Mouse (Mus musculus) limb, embryonic 12.5 days (tissue): ENCODE data around the gene Psmd8. TPM values are rescaled to one million over a fixed set of nuclear protein-coding genes. Genes with fewer than 3 reads are reported as not detected.

Source experiments
- ATAC-seq: fragments of 200-750 bp; cut with Nextera tagmentation; 2 replicates; pipeline ENCODE4 v1.8.0; 2017; ENCODE audit warnings: low read depth, moderate TSS enrichment; ENCODE audit not compliant: insufficient number of reproducible peaks, insufficient read depth, low FRiP score, low TSS enrichment
- H3K27ac ChIP-seq: fragments of 300-500 bp; sonication (generic); 2 replicates; pipeline ENCODE4 v1.5.1; 2016; ENCODE audit warnings: mild to moderate bottlenecking, moderate library complexity
- H3K27me3 ChIP-seq: fragments of 300-500 bp; sonication (generic); 2 replicates; pipeline ENCODE4 v1.6.1; 2016; ENCODE audit warnings: mild to moderate bottlenecking, moderate library complexity
- H3K36me3 ChIP-seq: fragments of 300-500 bp; sonication (generic); 2 replicates; pipeline ENCODE4 v1.6.1; 2016; ENCODE audit warnings: mild to moderate bottlenecking, moderate library complexity
- H3K4me1 ChIP-seq: fragments of 300-500 bp; sonication (generic); replicated peaks from 2 replicates; pipeline ENCODE4 v1.6.1; 2016
- H3K4me2 ChIP-seq: fragments of 300-500 bp; sonication (generic); 2 replicates; pipeline ENCODE4 v1.6.1; 2016; ENCODE audit warnings: mild to moderate bottlenecking, moderate library complexity
- H3K4me3 ChIP-seq: fragments of 300-500 bp; sonication (generic); replicated peaks from 2 replicates; pipeline ENCODE4 v1.5.1; 2016; ENCODE audit warnings: mild to moderate bottlenecking
- H3K9ac ChIP-seq: fragments of 300-500 bp; sonication (generic); replicated peaks from 2 replicates; pipeline ENCODE4 v1.6.1; 2016; ENCODE audit warnings: mild to moderate bottlenecking, moderate library complexity
- H3K9me3 ChIP-seq: fragments of 300-500 bp; sonication (generic); 2 replicates; pipeline ENCODE4 v1.6.1; 2016; ENCODE audit warnings: mild to moderate bottlenecking, moderate library complexity
- WGBS: fragments of 180-500 bp; shearing (Covaris S2); methylation state at CpG from one replicate; pipeline ENCODE4 v1.1.7; 2016; 5-methylcytosine and 5-hydroxymethylcytosine counted together
- polyA plus RNA-seq: library from polyadenylated mRNA; unstranded; fragments of >200 nt; fragmentation: Nextera tagmentation; extraction: Ambion mirVana; gene quantifications from 2 replicates; pipeline ENCODE4 v1.2.1, GENCODE M21; 2016

Gene Psmd8
- polyA plus RNA-seq, 1 experiment from 2014 or later, result 305 TPM

DNA sequence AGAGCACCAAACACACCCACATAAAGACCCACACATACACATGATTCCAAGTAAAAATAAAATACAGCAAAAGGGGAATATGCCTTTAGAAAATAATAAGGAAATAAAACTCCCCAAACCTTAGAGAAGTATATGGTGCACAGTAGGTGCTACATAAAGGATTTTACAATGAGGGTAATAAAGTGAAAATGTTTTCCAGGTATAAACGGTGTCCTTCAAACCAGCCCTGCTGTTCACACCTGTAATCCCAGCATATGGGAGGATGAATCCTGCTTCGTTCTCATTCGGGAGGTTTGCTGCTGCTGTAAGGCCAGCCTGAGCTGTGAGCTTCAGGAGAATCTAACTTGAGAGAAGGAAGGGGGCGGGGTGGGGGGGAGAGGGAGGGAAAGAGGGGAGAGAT, 46.3 kb downstream of the Psmd8 start:
- Histone ChIP-seq H3K36me3 (no peaks in the 10 kb centered on the region), H3K27ac (no peak overlapping the region), H3K27me3 (peaks cover 12% of the 10 kb centered on the region), H3K4me2 (peak overlapping the region; percentile 73), H3K9me3 (no peaks in the 10 kb centered on the region), H3K9ac (peak overlapping the region; percentile 40; the same call in 1 of the 2 replicates), H3K4me1 (peaks cover 17% of the 10 kb centered on the region), H3K4me3 (peak overlapping the region; percentile 38)
- WGBS, result under 1% methylated on average over 4 of the region's 4 CpGs
- no peak for ATAC-seq

DNA sequence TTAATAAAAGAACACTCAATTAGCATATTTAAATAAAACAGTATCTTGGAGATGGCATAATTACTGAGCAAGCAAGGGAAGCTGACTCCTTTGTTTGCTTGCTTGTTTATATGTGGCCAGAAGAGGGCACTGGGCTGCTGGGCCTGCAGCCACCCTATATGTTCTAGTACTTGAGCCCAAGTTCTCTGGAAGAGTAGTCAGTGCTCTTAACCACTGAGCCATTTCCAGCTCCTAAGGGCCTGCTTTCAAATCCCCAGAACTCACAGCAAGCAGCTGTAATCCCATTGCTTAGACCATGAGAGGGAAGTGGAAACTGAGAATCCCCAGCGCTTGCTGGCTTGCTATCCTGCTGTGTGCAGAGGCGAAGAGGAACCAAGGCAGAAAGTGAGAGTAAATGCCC, 51.8 kb downstream of the Psmd8 start:
- Histone ChIP-seq H3K36me3 (no peaks in the 10 kb centered on the region), H3K9me3 (no peaks in the 10 kb centered on the region), H3K4me2 (no peak overlapping the region), H3K9ac (no peak overlapping the region), H3K4me1 (peaks cover 14% of the 10 kb centered on the region; the same call in 1 of the 2 replicates), H3K27me3 (0 out of 2 replicates have a peak, but pooled peaks cover 3% of the 10 kb centered on the region), H3K27ac (no peak overlapping the region), H3K4me3 (no peak overlapping the region)
- ATAC-seq, result no peak
- WGBS, result 62% methylated on average over 2 of the region's 2 CpGs

DNA sequence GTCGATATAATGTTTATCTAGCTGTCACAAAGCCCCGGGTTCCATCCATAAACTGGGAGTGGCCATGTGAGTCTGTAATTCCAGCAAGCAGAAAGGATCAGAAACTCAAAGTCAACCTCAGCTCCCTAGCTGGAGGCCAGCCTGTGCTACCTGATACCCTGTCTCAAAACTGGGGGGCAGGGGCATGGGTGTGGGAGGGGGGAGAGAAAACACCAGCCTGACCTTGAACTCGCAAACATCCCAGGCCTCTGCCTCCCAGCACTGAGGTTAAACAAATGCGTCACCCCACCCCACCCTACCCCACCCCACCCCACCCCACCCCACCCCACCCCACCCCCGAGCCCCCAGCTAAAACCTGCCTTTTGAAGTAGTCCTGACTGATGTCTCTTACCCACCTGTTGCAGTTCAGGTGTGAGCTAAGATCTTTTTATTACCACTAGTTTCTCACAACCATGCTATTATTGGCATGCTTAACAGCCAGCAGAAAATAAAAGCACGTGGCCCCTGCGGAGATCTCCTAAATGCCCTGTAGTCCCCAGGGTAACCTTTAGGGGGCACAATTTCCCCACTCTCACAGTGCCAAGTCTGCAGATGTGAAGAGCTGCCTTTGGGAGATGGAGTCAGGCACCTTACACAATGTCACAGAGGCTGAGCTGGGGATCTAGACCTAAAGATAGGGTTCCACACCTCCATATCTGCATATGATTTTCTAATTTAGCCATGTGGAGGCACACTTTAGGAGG, 54.2 kb downstream of the Psmd8 start:
- no peak overlapping the region for H3K4me3 ChIP-seq
- 22% methylated on average over 7 of the region's 7 CpGs for WGBS
- ATAC-seq, result no peak

DNA sequence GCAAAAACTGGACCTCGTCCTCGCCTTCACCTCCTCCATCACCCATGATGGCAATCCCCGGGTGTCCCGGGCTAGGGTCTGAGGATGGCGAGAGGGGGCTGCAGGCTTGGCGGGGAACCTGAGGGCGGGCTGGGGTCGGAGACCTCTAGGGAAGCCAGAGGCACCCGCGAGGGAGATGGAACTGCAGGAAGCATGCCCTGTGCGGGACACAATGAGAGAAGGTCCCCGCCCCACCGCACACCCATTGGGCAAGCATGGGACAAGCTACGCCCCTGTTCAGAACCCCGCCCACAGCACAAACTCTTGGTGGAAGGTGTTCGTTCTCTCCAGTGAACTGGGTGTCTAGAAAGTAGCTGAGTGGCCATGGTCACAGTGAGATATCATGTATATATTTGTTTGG, 55.5 kb downstream of the Psmd8 start, which contains the start of gene Ryr1:
TSS of gene Ryr1 (minus strand) at position 210 of the 400 bp plus-strand sequence.
- Histone ChIP-seq H3K9ac (peak within 1 kb of the TSS; percentile 71), H3K9me3 (no peaks in the 10 kb centered on the region), H3K27ac (no peak within 1 kb of the TSS), H3K4me3 (peak within 1 kb of the TSS; percentile 51), H3K4me1 (peaks cover 15% of the 10 kb centered on the region; the same call in 1 of the 2 replicates), H3K36me3 (no peaks in the 10 kb centered on the region), H3K4me2 (peak within 1 kb of the TSS; percentile 83), H3K27me3 (0 out of 2 replicates have a peak, but pooled peaks cover 3% of the 10 kb centered on the region)
- WGBS, result 2% methylated on average over 16 of the region's 16 CpGs
- peak; percentile 81 for ATAC-seq

More for the DNA sequence above, 54.2 kb downstream of the Psmd8 start:
- H3K4me2 ChIP-seq, result no peak overlapping the region
- H3K27ac ChIP-seq, result no peak overlapping the region
- H3K4me1 ChIP-seq, result peaks cover 15% of the 10 kb centered on the region; the same call in 1 of the 2 replicates
- H3K9ac ChIP-seq, result no peak overlapping the region
- no peaks in the 10 kb centered on the region for H3K9me3 ChIP-seq
- H3K36me3 ChIP-seq, result no peaks in the 10 kb centered on the region
- H3K27me3 ChIP-seq, result 0 out of 2 replicates have a peak, but pooled peaks cover 3% of the 10 kb centered on the region

Other genes with a start within 250 kb of the Psmd8 start
- gene Actn4, start 218.4 kb downstream of the Psmd8 start, polyA plus RNA-seq, result 269 and 283 TPM in 2 replicates
- gene Eif3k, start 198.8 kb downstream of the Psmd8 start, polyA plus RNA-seq, result 438 and 440 TPM in 2 replicates
- gene Map4k1, start 198.7 kb downstream of the Psmd8 start, polyA plus RNA-seq, result 10.9 and 11.9 TPM in 2 replicates
- gene Ryr1, start 55.5 kb downstream of the Psmd8 start, polyA plus RNA-seq, result 5.0 and 5.2 TPM in 2 replicates
- 0.93 and 1.3 TPM in 2 replicates for gene Rasgrp4, start 45.9 kb downstream of the Psmd8 start, polyA plus RNA-seq
- 14.2 and 16.4 TPM in 2 replicates for gene Fam98c, start 24.5 kb downstream of the Psmd8 start, polyA plus RNA-seq
- gene Ggn, start 10.5 kb downstream of the Psmd8 start, polyA plus RNA-seq, result 0.60 and 1.1 TPM in 2 replicates
- gene Spred3, start 10.3 kb downstream of the Psmd8 start, polyA plus RNA-seq, result 5.0 and 6.6 TPM in 2 replicates
- 0.56 and 0.69 TPM in 2 replicates for gene Catsperg1, start 33.3 kb upstream of the Psmd8 start, polyA plus RNA-seq
- 1.0 and 1.4 TPM in 2 replicates for gene Kcnk6, start 51.8 kb upstream of the Psmd8 start, polyA plus RNA-seq
- gene Yif1b, start 57.6 kb upstream of the Psmd8 start, polyA plus RNA-seq, result 104 and 105 TPM in 2 replicates
- gene 2200002D01Rik, start 67.8 kb upstream of the Psmd8 start, polyA plus RNA-seq, result 2.5 and 2.7 TPM in 2 replicates
- gene Spint2, start 101.2 kb upstream of the Psmd8 start, polyA plus RNA-seq, result 106 and 107 TPM in 2 replicates
- gene Ppp1r14a, start 108.6 kb upstream of the Psmd8 start, polyA plus RNA-seq, result 7.6 and 8.0 TPM in 2 replicates
- gene Dpf1, start 123.2 kb upstream of the Psmd8 start, polyA plus RNA-seq, result 22.4 and 23.7 TPM in 2 replicates